Mouse (Mus musculus) right cerebral cortex, postnatal 14 days (tissue): ENCODE measurements around the gene Pgam5.

Experiments used
- DNase-seq: peaks from one replicate; pipeline ENCODE4 v3.0.0; 2022

Pgam5 gene

GRCm38 (mm10) chr5:110227336-110227883 is 42.3 kb downstream of the Pgam5 start:
- no peak for DNase-seq

- DNase-seq = no peak
These were observed 44.7 kb downstream of the Pgam5 start for GRCm38 (mm10) chr5:110225056-110225455.

- no peak for DNase-seq
These were observed 47.0 kb downstream of the Pgam5 start for GRCm38 (mm10) chr5:110222757-110223156.

- DNase-seq = no peak
These were observed 49.4 kb downstream of the Pgam5 start for GRCm38 (mm10) chr5:110220331-110220730.

- no peak for DNase-seq
These were observed 52.9 kb downstream of the Pgam5 start for GRCm38 (mm10) chr5:110216780-110217179.

- no peak for DNase-seq
These were observed 58.4 kb downstream of the Pgam5 start for GRCm38 (mm10) chr5:110211312-110211711.
